In the genomic region with DNA sequence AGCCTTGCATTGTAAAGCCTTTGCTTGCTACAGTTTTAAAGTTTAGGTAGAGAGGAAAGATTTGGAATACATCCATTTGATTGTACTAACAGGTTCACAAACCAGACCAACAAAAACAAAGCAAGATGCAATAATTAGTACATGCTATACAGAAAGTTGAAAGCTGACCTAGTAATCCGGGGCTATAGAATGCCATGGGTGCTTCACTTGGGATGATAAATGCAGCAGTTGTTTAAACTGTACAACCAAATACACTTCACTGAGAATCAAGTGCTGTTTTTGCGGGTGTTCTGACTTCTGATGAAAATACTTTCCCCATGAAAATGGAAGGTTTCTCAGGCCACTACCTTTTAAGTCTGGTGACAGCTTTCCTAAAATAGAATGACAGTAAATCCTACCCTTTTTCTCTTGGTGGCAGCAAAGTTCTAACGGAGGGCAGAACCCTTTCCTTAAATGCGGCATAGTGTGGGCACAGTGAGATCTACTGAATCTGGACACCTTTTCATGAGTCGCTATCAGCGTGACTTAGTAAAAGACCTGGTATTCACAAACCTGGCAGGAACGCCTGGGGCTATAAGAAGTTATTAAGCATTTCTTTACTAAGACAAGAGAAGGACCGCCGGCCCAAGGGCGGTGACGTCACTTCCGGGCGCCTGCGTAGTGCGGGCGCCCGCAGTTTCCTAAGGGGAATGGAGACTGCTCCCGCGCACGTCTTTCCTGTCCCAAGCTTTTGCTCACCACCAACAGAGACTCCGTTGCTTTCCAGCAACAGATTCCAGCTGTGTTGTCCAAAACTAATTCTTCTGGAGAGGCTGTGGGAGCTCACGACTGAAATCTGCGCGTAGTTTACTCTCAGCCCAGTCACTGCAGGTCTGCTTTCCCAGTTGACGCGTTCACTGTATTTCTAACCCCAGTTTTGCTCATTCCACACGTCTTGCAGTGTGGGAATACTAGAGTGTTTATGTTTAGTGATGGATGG, we compare ENCODE assay signal across 8 mouse cellular contexts. TPM values are rescaled to one million over a fixed set of nuclear protein-coding genes. Genes with fewer than 3 reads are reported as not detected.
A peak's percentile ranks its signal among the peaks of the same experiment; 100 is the strongest.
DNase-seq lines count a peak whose midpoint lies in the region; ATAC-seq lines count a peak whose summit lies in the region.

A gene (plus strand): TSS at position 636 of the 979 bp plus-strand sequence.

- ATAC-seq in megakaryocyte progenitor cell, adult 5-6 weeks (replicated peaks; ENCODE audit: poor library complexity), result peak; percentile 95

- DNase-seq in adipocyte (ENCODE audit: low spot score), result peak; percentile 87
- peak; percentile 89 for DNase-seq in embryo, embryonic 10 days (ENCODE audit: low spot score)
- peak; percentile 88 for DNase-seq in gastrocnemius, postnatal 10 days
- DNase-seq in induced T-regulatory cell, adult 2 months (ENCODE audit: low read depth), result peak; percentile 90
- peak; percentile 54 to 85 for DNase-seq in left cerebral cortex, adult 9 months (ENCODE audit: low spot score in 2 of 2)
- peak; percentile 85 for DNase-seq in right cerebral cortex, postnatal 14 days
- peak; percentile 75 to 80 for DNase-seq in urinary bladder, postnatal 36 days (ENCODE audit: low spot score in 2 of 2)

RNA-seq across cellular contexts. Expression of the gene that starts here (rescaled TPM):
- 10 to 100 TPM; 16.7 to 18.4 TPM for total RNA-seq in gastrocnemius, postnatal 10 days (2021)
- total RNA-seq in megakaryocyte progenitor cell, adult 5-6 weeks (2015), result 13.8 and 20.1 TPM in 2 replicates
- 7.6 and 10.2 TPM in 2 replicates for total RNA-seq in megakaryocyte progenitor cell, adult 5-6 weeks (2017)

Comparison
In these comparisons a context has a peak if more than half of its experiments do, and no peak if none do; other contexts are left out.
1. Peak in every context shown above with its lines: DNase-seq and ATAC-seq.